Mouse (Mus musculus): Measurements from ENCODE around the gene Mpdu1.

Gene Mpdu1

GRCm38 (mm10) chr11:69692196-69692811, 29.9 kb upstream of the Mpdu1 start:
- DNase-seq (ENCODE audit: low spot score): no peak

- DNase-seq (ENCODE audit: low spot score): no peak
Measured at GRCm38 (mm10) chr11:69689891-69690290, 27.4 kb upstream of the Mpdu1 start.

GRCm38 (mm10) chr11:69687061-69687460, 24.6 kb upstream of the Mpdu1 start:
- DNase-seq (ENCODE audit: low spot score): no peak

- peak; percentile 76 for DNase-seq (ENCODE audit: low spot score)
Measured at GRCm38 (mm10) chr11:69686377-69686776, 23.9 kb upstream of the Mpdu1 start.

- DNase-seq (ENCODE audit: low spot score): peak; percentile 78
Measured at GRCm38 (mm10) chr11:69685526-69686148, 23.2 kb upstream of the Mpdu1 start, which contains the start of gene Tnfsf13. Gene Tnfsf13, minus strand, starts transcription at chr11:69685784.

GRCm38 (mm10) chr11:69684936-69685335, 22.5 kb upstream of the Mpdu1 start:
- no peak for DNase-seq (ENCODE audit: low spot score)

GRCm38 (mm10) chr11:69684128-69684745, 21.8 kb upstream of the Mpdu1 start:
- no peak for DNase-seq (ENCODE audit: low spot score)

GRCm38 (mm10) chr11:69683576-69683975, 21.1 kb upstream of the Mpdu1 start:
- no peak for DNase-seq (ENCODE audit: low spot score)

GRCm38 (mm10) chr11:69682840-69683533, 20.5 kb upstream of the Mpdu1 start:
- DNase-seq (ENCODE audit: low spot score): peak; percentile 78

- DNase-seq (ENCODE audit: low spot score): no peak
Measured at GRCm38 (mm10) chr11:69682209-69682839, 19.9 kb upstream of the Mpdu1 start.

GRCm38 (mm10) chr11:69681314-69682208, 19.1 kb upstream of the Mpdu1 start, which contains the start of gene Senp3:
Gene Senp3, minus strand, starts transcription at chr11:69682084.
- DNase-seq (ENCODE audit: low spot score): peak; percentile 95

GRCm38 (mm10) chr11:69680136-69680855, 17.9 kb upstream of the Mpdu1 start:
- no peak for DNase-seq (ENCODE audit: low spot score)

GRCm38 (mm10) chr11:69679144-69679543, 16.7 kb upstream of the Mpdu1 start:
- DNase-seq (ENCODE audit: low spot score): no peak

- peak; percentile 100 for DNase-seq (ENCODE audit: low spot score)
Measured at GRCm38 (mm10) chr11:69672211-69672706, 9.8 kb upstream of the Mpdu1 start, which contains the start of gene Eif4a1. Gene Eif4a1, minus strand, starts transcription at chr11:69672423.

- DNase-seq (ENCODE audit: low spot score): no peak
Measured at GRCm38 (mm10) chr11:69671726-69672124, 9.3 kb upstream of the Mpdu1 start.

- peak; percentile 85 for DNase-seq (ENCODE audit: low spot score)
Measured at GRCm38 (mm10) chr11:69670786-69671725, 8.6 kb upstream of the Mpdu1 start.

- DNase-seq (ENCODE audit: low spot score): no peak
Measured at GRCm38 (mm10) chr11:69666665-69667005, 4.2 kb upstream of the Mpdu1 start.

GRCm38 (mm10) chr11:69665961-69666664, 3.7 kb upstream of the Mpdu1 start, which contains the start of gene Cd68:
Gene Cd68, minus strand, starts transcription at chr11:69666153.
- DNase-seq (ENCODE audit: low spot score): no peak

All from ovary, adult 18-20 months (tissue).